In the genomic region with DNA sequence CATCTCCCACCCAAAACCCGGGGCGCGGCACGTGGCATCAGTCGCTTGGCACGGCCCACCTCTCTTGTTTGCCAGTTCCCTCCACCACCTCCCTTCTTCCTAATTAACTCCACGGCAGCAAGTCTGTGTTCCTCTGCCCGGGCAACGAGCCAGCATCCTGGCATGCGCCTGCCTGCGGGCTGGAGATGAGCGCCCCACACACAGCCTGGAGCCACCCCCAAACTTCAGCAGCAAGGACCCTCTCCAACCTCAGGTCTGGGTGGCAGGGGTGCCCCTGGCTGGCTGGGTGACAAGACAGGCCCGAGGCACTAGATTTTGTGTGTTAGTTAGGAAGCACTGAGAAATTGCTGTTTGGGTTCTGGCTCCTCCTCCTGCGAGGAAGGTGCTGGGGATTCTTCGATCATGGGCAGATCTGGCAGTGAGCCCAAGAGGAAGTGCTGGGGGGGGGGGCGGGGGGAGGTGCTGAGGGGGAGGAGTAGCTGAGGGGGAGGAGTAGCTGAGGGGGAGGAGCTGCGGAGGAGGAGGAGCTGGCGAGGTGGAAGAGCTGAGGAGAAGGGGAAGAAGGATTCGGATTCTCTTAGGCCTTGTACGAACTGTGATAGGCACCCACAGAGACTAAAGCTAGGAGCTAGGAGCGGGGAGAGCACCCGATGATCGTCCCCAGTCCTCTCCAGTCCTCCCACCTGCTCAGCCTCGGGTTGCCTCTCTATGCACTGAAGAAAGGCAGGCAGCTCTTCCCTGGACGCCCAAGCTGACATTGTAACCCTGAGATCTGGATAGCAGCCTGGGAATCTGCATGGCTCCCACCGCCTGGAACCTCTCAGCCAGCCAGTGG, we compare ENCODE assay signal across 7 mouse cellular contexts. TPM values are rescaled to one million over a fixed set of nuclear protein-coding genes. Genes with fewer than 3 reads are reported as not detected.
A peak's percentile ranks its signal among the peaks of the same experiment; 100 is the strongest.
DNase-seq lines count a peak whose midpoint lies in the region; ATAC-seq lines count a peak whose summit lies in the region.

No protein-coding gene starts in this region.

- no peaks in the 10 kb centered on the region for H3K27me3 ChIP-seq in embryonic facial prominence, embryonic 13.5 days
- peaks cover 13% of the 10 kb centered on the region; the same call in 1 of the 2 replicates for H3K27me3 ChIP-seq in heart, embryonic 12.5 days (replicated peaks)
- H3K27me3 ChIP-seq in kidney, embryonic 16.5 days (ENCODE audit: insufficient read depth, low read length) = no peaks in the 10 kb centered on the region
- H3K27me3 ChIP-seq in limb, embryonic 15.5 days = no peaks in the 10 kb centered on the region

- H3K9ac ChIP-seq in embryonic facial prominence, embryonic 13.5 days = peak overlapping the region; percentile 58; the same call in 1 of the 2 replicates
- peak overlapping the region; percentile 57; the same call in 1 of the 2 replicates for H3K9ac ChIP-seq in heart, embryonic 12.5 days
- peak overlapping the region; percentile 55; the same call in 1 of the 2 replicates for H3K9ac ChIP-seq in kidney, embryonic 16.5 days (replicated peaks; ENCODE audit: low read length)
- H3K9ac ChIP-seq in limb, embryonic 15.5 days = peak overlapping the region; percentile 28; the same call in 1 of the 2 replicates

- peak; percentile 87 for DNase-seq in adrenal gland, postnatal 14 days
- DNase-seq in spleen, postnatal 4 days (ENCODE audit: low spot score in 2 of 2) = peak; percentile 28 to 68

- no peaks in the 10 kb centered on the region for H3K9me3 ChIP-seq in embryonic facial prominence, embryonic 13.5 days
- 0 out of 2 replicates have a peak, but pooled peaks cover 2% of the 10 kb centered on the region for H3K9me3 ChIP-seq in heart, embryonic 12.5 days (replicated peaks)
- peaks cover 3% of the 10 kb centered on the region; the same call in 1 of the 2 replicates for H3K9me3 ChIP-seq in kidney, embryonic 16.5 days (ENCODE audit: low read length)
- H3K9me3 ChIP-seq in limb, embryonic 15.5 days = no peaks in the 10 kb centered on the region

- no peak for ATAC-seq in embryonic facial prominence, embryonic 13.5 days (ENCODE audit: insufficient number of reproducible peaks, insufficient read depth, low FRiP score, low TSS enrichment, low read depth)
- peak; percentile 59 for ATAC-seq in heart, embryonic 12.5 days (ENCODE audit: insufficient number of reproducible peaks, low FRiP score)
- peak; percentile 52 for ATAC-seq in kidney, embryonic 16.5 days (ENCODE audit: low FRiP score, low TSS enrichment)
- ATAC-seq in limb, embryonic 15.5 days (ENCODE audit: insufficient number of reproducible peaks, low FRiP score, low TSS enrichment, low read depth) = peak; percentile 16; the same call in 1 of the 2 replicates
- peak; percentile 45; the same call in 1 of the 2 replicates for ATAC-seq in monocyte, adult 5-6 weeks (replicated peaks; ENCODE audit: insufficient number of reproducible peaks, low FRiP score, low TSS enrichment, poor library complexity, severe bottlenecking)

- H3K4me3 ChIP-seq in embryonic facial prominence, embryonic 13.5 days = peak overlapping the region; percentile 33
- H3K4me3 ChIP-seq in heart, embryonic 12.5 days = peak overlapping the region; percentile 37
- peak overlapping the region; percentile 32 for H3K4me3 ChIP-seq in kidney, embryonic 16.5 days (ENCODE audit: low read length)
- peak overlapping the region; percentile 25 for H3K4me3 ChIP-seq in limb, embryonic 15.5 days

- no peaks in the 10 kb centered on the region for H3K36me3 ChIP-seq in embryonic facial prominence, embryonic 13.5 days
- no peaks in the 10 kb centered on the region for H3K36me3 ChIP-seq in heart, embryonic 12.5 days
- no peaks in the 10 kb centered on the region for H3K36me3 ChIP-seq in kidney, embryonic 16.5 days (ENCODE audit: insufficient read depth, low read length)
- H3K36me3 ChIP-seq in limb, embryonic 15.5 days = no peaks in the 10 kb centered on the region

- H3K4me2 ChIP-seq in embryonic facial prominence, embryonic 13.5 days = peak overlapping the region; percentile 62
- H3K4me2 ChIP-seq in heart, embryonic 12.5 days = peak overlapping the region; percentile 77
- H3K4me2 ChIP-seq in kidney, embryonic 16.5 days (replicated peaks; ENCODE audit: low read depth, low read length) = peak overlapping the region; percentile 66
- peak overlapping the region; percentile 57 for H3K4me2 ChIP-seq in limb, embryonic 15.5 days

- peak overlapping the region; percentile 90 for H3K27ac ChIP-seq in embryonic facial prominence, embryonic 13.5 days
- 0 out of 2 replicates have a peak overlapping the region, but pooled peaks have one; percentile 22 for H3K27ac ChIP-seq in heart, embryonic 12.5 days (ENCODE audit: poor library complexity, severe bottlenecking)
- H3K27ac ChIP-seq in kidney, embryonic 16.5 days (ENCODE audit: low read length) = peak overlapping the region; percentile 43; the same call in 1 of the 2 replicates
- H3K27ac ChIP-seq in limb, embryonic 15.5 days = peak overlapping the region; percentile 82

- peaks cover 69% of the 10 kb centered on the region for H3K4me1 ChIP-seq in embryonic facial prominence, embryonic 13.5 days
- peaks cover 27% of the 10 kb centered on the region for H3K4me1 ChIP-seq in heart, embryonic 12.5 days (replicated peaks)
- H3K4me1 ChIP-seq in kidney, embryonic 16.5 days (ENCODE audit: insufficient read depth, low read length) = peaks cover 32% of the 10 kb centered on the region
- H3K4me1 ChIP-seq in limb, embryonic 15.5 days = peaks cover 42% of the 10 kb centered on the region

- 1% methylated on average over 25 of the region's 26 CpGs for WGBS in embryonic facial prominence, embryonic 13.5 days
- WGBS in heart, embryonic 12.5 days = 3% methylated on average over 25 of the region's 26 CpGs
- 2% methylated on average over 25 of the region's 26 CpGs for WGBS in kidney, embryonic 16.5 days
- WGBS in limb, embryonic 15.5 days = 2% methylated on average over 24 of the region's 26 CpGs

RNA-seq across cellular contexts. Expression of a gene that starts 1.3 kb away (rescaled TPM):
- not detected in 2 replicates for total RNA-seq in adrenal gland, postnatal 14 days (2021)
- not detected in 2 replicates for polyA plus RNA-seq in embryonic facial prominence, embryonic 13.5 days (2015; fragmentation: Nextera tagmentation; extraction: Ambion mirVana)
- not detected in 2 replicates for polyA plus RNA-seq in heart, embryonic 12.5 days (2016; fragmentation: Nextera tagmentation; extraction: Ambion mirVana)
- not detected in 2 replicates for polyA plus RNA-seq in kidney, embryonic 16.5 days (2015; fragmentation: Nextera tagmentation; extraction: Ambion mirVana)
- polyA plus RNA-seq in limb, embryonic 15.5 days (2015; fragmentation: Nextera tagmentation; extraction: Ambion mirVana) = 0.06 TPM in 1 of 2 replicates, not detected in the other
- total RNA-seq in monocyte, adult 5-6 weeks (2017) = not detected in 3 replicates

Comparison
In these comparisons a context has a peak if more than half of its experiments do, and no peak if none do; other contexts are left out.
1. H3K27ac ChIP-seq: peak in every context shown above with its lines; median percentile 90 in embryonic facial prominence, embryonic 13.5 days; 82 in limb, embryonic 15.5 days; 43 in kidney, embryonic 16.5 days; 22 in heart, embryonic 12.5 days.